Mouse (Mus musculus): ENCODE results near the gene Prss56. TPM values are rescaled to one million over a fixed set of nuclear protein-coding genes. Genes with fewer than 3 reads are reported as not detected.

Prss56 gene
- total and polyA plus RNA-seq, 3 experiments, result not detected

GRCm38 (mm10) chr1:87153776-87154500 lies 29.2 kb upstream of the Prss56 start:
- Histone ChIP-seq H3K9me3 (replicated peaks; ENCODE audit: low read length) (peaks cover 19% of the 10 kb centered on the region), H3K27me3 (replicated peaks) (peaks cover 38% of the 10 kb centered on the region)
- dilution Hi-C loops (cut with MboI; ENCODE audit: extremely low pct_ligation_motif_present, extremely low pct_unique_long_range_greater_than_20kb, low sequenced_read_pairs), result no loop called here

GRCm38 (mm10) chr1:87154501-87155120 lies 28.5 kb upstream of the Prss56 start:
- no peak overlapping the region for H3K4me3 ChIP-seq (replicated peaks in 1 of 3; ENCODE audit: low read depth in 2 of 3, low read length in 2 of 3, poor library complexity in 1 of 3)
- no peaks in the 10 kb centered on the region for H3K4me1 ChIP-seq (ENCODE audit: control insufficient read depth in 1 of 2, insufficient read depth in 2 of 2)
- TF ChIP-seq TCF12 (IDR thresholded peaks at IDR 0.05; ENCODE audit: low read depth, low read length), result no peak
- TF ChIP-seq GABPA (IDR thresholded peaks at IDR 0.05; ENCODE audit: insufficient replicate concordance, low read depth, low read length), result no peak
- no peak for TF ChIP-seq ZMIZ1 (IDR thresholded peaks at IDR 0.05; ENCODE audit: low read depth, low read length)
- TF ChIP-seq USF2 (conservative IDR thresholded peaks at IDR 0.05; ENCODE audit: low read depth, low read length), result no peak
- no peak for TF ChIP-seq CHD1 (IDR thresholded peaks at IDR 0.05; ENCODE audit: low read depth, low read length)
- TF ChIP-seq MXI1 (IDR thresholded peaks at IDR 0.05; ENCODE audit: low read depth, low read length), result no peak
- no peak for TF ChIP-seq ZC3H11A (IDR thresholded peaks at IDR 0.05; ENCODE audit: low read depth, low read length)
- TF ChIP-seq BHLHE40 (IDR thresholded peaks at IDR 0.05; ENCODE audit: low read depth, low read length), result no peak
- TF ChIP-seq SMC3 (IDR thresholded peaks at IDR 0.05; ENCODE audit: low read depth, low read length), result no peak
- TF ChIP-seq CTCF (conservative IDR thresholded peaks at IDR 0.05 in 1 of 2, IDR thresholded peaks at IDR 0.05 in 1 of 2; ENCODE audit: low read depth in 2 of 2, low read length in 2 of 2), result no peak
- TF ChIP-seq JUND (conservative IDR thresholded peaks at IDR 0.05; ENCODE audit: low read depth, low read length), result no peak
- TF ChIP-seq EP300 (IDR thresholded peaks at IDR 0.05; ENCODE audit: low read length), result no peak
- TF ChIP-seq IRF4 (IDR thresholded peaks at IDR 0.05; ENCODE audit: low read depth, low read length), result no peak
- no peak for TF ChIP-seq ETS1 (conservative IDR thresholded peaks at IDR 0.05; ENCODE audit: low read depth, low read length)
- TF ChIP-seq USF1 (IDR thresholded peaks at IDR 0.05; ENCODE audit: low read depth, low read length), result no peak
- no peak for TF ChIP-seq HCFC1 (IDR thresholded peaks at IDR 0.05; ENCODE audit: low read depth, low read length)
- no peak for TF ChIP-seq NELFE (IDR thresholded peaks at IDR 0.05; ENCODE audit: low read depth, low read length)
- TF ChIP-seq RCOR1 (conservative IDR thresholded peaks at IDR 0.05; ENCODE audit: low read depth, low read length), result no peak
- TF ChIP-seq ELF1 (IDR thresholded peaks at IDR 0.05; ENCODE audit: low read depth, low read length), result no peak
- TF ChIP-seq MAX (IDR thresholded peaks at IDR 0.05; ENCODE audit: low read length), result no peak
- H3K27ac ChIP-seq (ENCODE audit: insufficient read depth, low read depth), result no peak overlapping the region
- H3K9me3 ChIP-seq (replicated peaks; ENCODE audit: low read length), result peaks cover 19% of the 10 kb centered on the region
- peaks cover 39% of the 10 kb centered on the region for H3K27me3 ChIP-seq (replicated peaks)
- H3K9ac ChIP-seq (ENCODE audit: insufficient read depth, low read depth), result no peak overlapping the region
- H3K4me2 ChIP-seq (ENCODE audit: insufficient read depth, low read depth, poor library complexity, severe bottlenecking), result no peak overlapping the region
- dilution Hi-C loops (cut with MboI; ENCODE audit: extremely low pct_ligation_motif_present, extremely low pct_unique_long_range_greater_than_20kb, low sequenced_read_pairs) (no loop called here), in situ Hi-C loops (cut with MboI; ENCODE audit: low pct_ligation_motif_present, low pct_unique_long_range_greater_than_20kb, low sequenced_read_pairs) (no loop called here)
- no peaks in the 10 kb centered on the region for H3K36me3 ChIP-seq (replicated peaks in 1 of 2; ENCODE audit: control insufficient read depth in 1 of 2, insufficient read depth in 1 of 2, low read length in 1 of 2)
- no peak for DNase-seq (ENCODE audit: extremely low read depth)
- no peaks in the 10 kb centered on the region for H3K79me2 ChIP-seq (replicated peaks; ENCODE audit: control insufficient read depth, extremely low read depth, insufficient read depth, poor library complexity, severe bottlenecking)

More at GRCm38 (mm10) chr1:87153776-87154500, 29.2 kb upstream of the Prss56 start:
- no peaks in the 10 kb centered on the region for H3K79me2 ChIP-seq (replicated peaks; ENCODE audit: control insufficient read depth, extremely low read depth, insufficient read depth, poor library complexity, severe bottlenecking)
- H3K4me1 ChIP-seq (ENCODE audit: control insufficient read depth in 1 of 2, insufficient read depth in 2 of 2), result no peaks in the 10 kb centered on the region
- no peaks in the 10 kb centered on the region for H3K36me3 ChIP-seq (replicated peaks in 1 of 2; ENCODE audit: control insufficient read depth in 1 of 2, insufficient read depth in 1 of 2, low read length in 1 of 2)
- DNase-seq (ENCODE audit: extremely low read depth), result no peak
- TF ChIP-seq EP300 (IDR thresholded peaks at IDR 0.05; ENCODE audit: low read length) (no peak), CHD2 (IDR thresholded peaks at IDR 0.05; ENCODE audit: low read length) (no peak), KAT2A (IDR thresholded peaks at IDR 0.05; ENCODE audit: insufficient replicate concordance, low read length) (no peak), ETS1 (conservative IDR thresholded peaks at IDR 0.05; ENCODE audit: low read depth, low read length) (no peak), SIN3A (IDR thresholded peaks at IDR 0.05; ENCODE audit: low read length) (no peak), RAD21 (IDR thresholded peaks at IDR 0.05; ENCODE audit: low read depth, low read length) (no peak), ELF1 (IDR thresholded peaks at IDR 0.05; ENCODE audit: low read depth, low read length) (no peak)
- no peak overlapping the region for H3K9ac ChIP-seq (ENCODE audit: insufficient read depth, low read depth)
- no peak overlapping the region for H3K27ac ChIP-seq (ENCODE audit: insufficient read depth, low read depth)
- H3K4me3 ChIP-seq (replicated peaks in 1 of 3; ENCODE audit: low read depth in 2 of 3, low read length in 2 of 3, poor library complexity in 1 of 3), result no peak overlapping the region
- in situ Hi-C loops (cut with MboI; ENCODE audit: low pct_ligation_motif_present, low pct_unique_long_range_greater_than_20kb, low sequenced_read_pairs), result no loop called here
- H3K4me2 ChIP-seq (ENCODE audit: insufficient read depth, low read depth, poor library complexity, severe bottlenecking), result no peak overlapping the region
